Mouse (Mus musculus): ENCODE data around the gene Lix1l. TPM values are rescaled to one million over a fixed set of nuclear protein-coding genes. Genes with fewer than 3 reads are reported as not detected.

Lix1l gene
- polyA plus RNA-seq, 1 experiment, result 30.2 TPM

GRCm38 (mm10) chr3:96632058-96632457 lies 31.1 kb downstream of the Lix1l start:
- no peak for TF ChIP-seq MYOG (IDR thresholded peaks at IDR 0.05; ENCODE audit: control insufficient read depth in 1 of 3, insufficient read depth in 1 of 3, insufficient read length in 2 of 3, low read depth in 2 of 3)
- no peak for TF ChIP-seq POLR2AphosphoS2 (IDR thresholded peaks at IDR 0.05; ENCODE audit: insufficient read length, low read depth)
- no peak for TF ChIP-seq SRF (IDR thresholded peaks at IDR 0.05; ENCODE audit: control insufficient read depth, insufficient read length, low read depth)
- no peak for TF ChIP-seq REST (IDR thresholded peaks at IDR 0.05; ENCODE audit: insufficient read depth, insufficient read length)
- TF ChIP-seq TCF12 (IDR thresholded peaks at IDR 0.05; ENCODE audit: insufficient read depth, poor library complexity, severe bottlenecking), result no peak
- no peak for TF ChIP-seq POLR2A (IDR thresholded peaks at IDR 0.05; ENCODE audit: insufficient read length, low read depth)
- no peak for TF ChIP-seq MYOD1 (IDR thresholded peaks at IDR 0.05; ENCODE audit: control insufficient read depth in 1 of 3, insufficient read length in 2 of 3, low read depth in 2 of 3)
- TF ChIP-seq CEBPB (IDR thresholded peaks at IDR 0.05; ENCODE audit: insufficient read depth, poor library complexity, severe bottlenecking), result no peak
- TF ChIP-seq TCF3 (IDR thresholded peaks at IDR 0.05; ENCODE audit: insufficient read length, low read depth), result no peak
- no peak for TF ChIP-seq E2F4 (IDR thresholded peaks at IDR 0.05; ENCODE audit: insufficient read depth)
- TF ChIP-seq USF1 (IDR thresholded peaks at IDR 0.05; ENCODE audit: low read depth), result no peak
- TF ChIP-seq MAX (IDR thresholded peaks at IDR 0.05; ENCODE audit: low read depth), result no peak
- Histone ChIP-seq H3K27me3 (ENCODE audit: control insufficient read depth, insufficient read depth, insufficient read length) (no peaks in the 10 kb centered on the region), H3K4me3 (no peak overlapping the region), H3ac (ENCODE audit: control insufficient read depth, insufficient read length) (no peak overlapping the region), H3K79me2 (ENCODE audit: control insufficient read depth, insufficient read depth) (peaks cover 18% of the 10 kb centered on the region), H3K4me2 (ENCODE audit: low read depth) (no peak overlapping the region), H3K36me3 (ENCODE audit: control insufficient read depth, insufficient read depth) (peaks cover 10% of the 10 kb centered on the region)

DNA sequence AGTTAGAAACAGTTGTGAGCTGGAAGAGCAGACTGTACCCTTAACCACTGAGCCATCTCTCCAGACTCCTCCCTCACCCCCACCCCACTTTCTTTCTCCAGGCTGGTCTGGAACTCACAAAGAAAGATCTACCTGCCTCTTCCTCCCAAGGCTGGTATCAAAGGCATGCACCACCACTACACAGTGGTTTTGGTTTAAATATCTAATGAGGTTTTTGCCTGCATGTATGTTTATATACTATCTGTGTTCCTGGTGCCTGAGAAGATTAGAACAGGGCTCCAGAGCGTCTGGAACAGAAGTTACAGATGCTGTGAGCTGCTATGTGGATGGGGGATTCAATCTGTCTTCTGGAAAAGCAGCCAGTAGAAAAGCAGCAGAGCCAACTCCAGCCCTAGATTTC lies 33.1 kb downstream of the Lix1l start:
- H3K27me3 ChIP-seq (ENCODE audit: control insufficient read depth, insufficient read depth, insufficient read length), result no peaks in the 10 kb centered on the region
- H3K79me2 ChIP-seq (ENCODE audit: control insufficient read depth, insufficient read depth), result peaks cover 18% of the 10 kb centered on the region
- no peak overlapping the region for H3ac ChIP-seq (ENCODE audit: control insufficient read depth, insufficient read length)
- H3K4me2 ChIP-seq (ENCODE audit: low read depth), result no peak overlapping the region
- TF ChIP-seq TCF12 (IDR thresholded peaks at IDR 0.05; ENCODE audit: insufficient read depth, poor library complexity, severe bottlenecking) (no peak), E2F4 (IDR thresholded peaks at IDR 0.05; ENCODE audit: insufficient read depth) (no peak), MYOD1 (IDR thresholded peaks at IDR 0.05; ENCODE audit: control insufficient read depth in 1 of 3, insufficient read length in 2 of 3, low read depth in 2 of 3) (no peak), CEBPB (IDR thresholded peaks at IDR 0.05; ENCODE audit: insufficient read depth, poor library complexity, severe bottlenecking) (no peak), MYOG (IDR thresholded peaks at IDR 0.05; ENCODE audit: control insufficient read depth in 1 of 3, insufficient read depth in 1 of 3, insufficient read length in 2 of 3, low read depth in 2 of 3) (no peak), REST (IDR thresholded peaks at IDR 0.05; ENCODE audit: insufficient read depth, insufficient read length) (no peak)
- H3K36me3 ChIP-seq (ENCODE audit: control insufficient read depth, insufficient read depth), result peaks cover 10% of the 10 kb centered on the region
- H3K4me3 ChIP-seq, result no peak overlapping the region

- H3K27me3 ChIP-seq (ENCODE audit: control insufficient read depth, insufficient read depth, insufficient read length), result no peaks in the 10 kb centered on the region
- H3K36me3 ChIP-seq (ENCODE audit: control insufficient read depth, insufficient read depth), result peaks cover 10% of the 10 kb centered on the region
- peaks cover 15% of the 10 kb centered on the region for H3K79me2 ChIP-seq (ENCODE audit: control insufficient read depth, insufficient read depth)
- H3K4me3 ChIP-seq, result peak within 1 kb of the TSS; percentile 62
- TF ChIP-seq MAX (IDR thresholded peaks at IDR 0.05; ENCODE audit: low read depth) (no peak), POLR2A (IDR thresholded peaks at IDR 0.05; ENCODE audit: insufficient read length, low read depth) (peak; percentile 73), SRF (IDR thresholded peaks at IDR 0.05; ENCODE audit: control insufficient read depth, insufficient read length, low read depth) (no peak), MYOG (IDR thresholded peaks at IDR 0.05; ENCODE audit: control insufficient read depth in 1 of 3, insufficient read depth in 1 of 3, insufficient read length in 2 of 3, low read depth in 2 of 3) (peak in 1 of 3 experiments; percentile 14), TCF12 (IDR thresholded peaks at IDR 0.05; ENCODE audit: insufficient read depth, poor library complexity, severe bottlenecking) (no peak), E2F4 (IDR thresholded peaks at IDR 0.05; ENCODE audit: insufficient read depth) (no peak), USF1 (IDR thresholded peaks at IDR 0.05; ENCODE audit: low read depth) (no peak), CEBPB (IDR thresholded peaks at IDR 0.05; ENCODE audit: insufficient read depth, poor library complexity, severe bottlenecking) (no peak), MYOD1 (IDR thresholded peaks at IDR 0.05; ENCODE audit: control insufficient read depth in 1 of 3, insufficient read length in 2 of 3, low read depth in 2 of 3) (no peak), TCF3 (IDR thresholded peaks at IDR 0.05; ENCODE audit: insufficient read length, low read depth) (no peak), REST (IDR thresholded peaks at IDR 0.05; ENCODE audit: insufficient read depth, insufficient read length) (no peak), POLR2AphosphoS2 (IDR thresholded peaks at IDR 0.05; ENCODE audit: insufficient read length, low read depth) (peak; percentile 17)
- peak within 1 kb of the TSS; percentile 79 for H3K4me2 ChIP-seq (ENCODE audit: low read depth)
- peak within 1 kb of the TSS; percentile 41 for H3ac ChIP-seq (ENCODE audit: control insufficient read depth, insufficient read length)
Measured at GRCm38 (mm10) chr3:96634928-96635879, 34.3 kb downstream of the Lix1l start, which contains the start of the genes Pex11b and Gm42957. Gene Pex11b (plus strand): TSS chr3:96635376. Gene Gm42957 (plus strand): TSS chr3:96635474.

GRCm38 (mm10) chr3:96635906-96636305 lies 35.0 kb downstream of the Lix1l start:
- H3K36me3 ChIP-seq (ENCODE audit: control insufficient read depth, insufficient read depth), result peaks cover 10% of the 10 kb centered on the region

More at GRCm38 (mm10) chr3:96635906-96636305, 35.0 kb downstream of the Lix1l start:
- Histone ChIP-seq H3K79me2 (ENCODE audit: control insufficient read depth, insufficient read depth) (peaks cover 8% of the 10 kb centered on the region), H3K27me3 (ENCODE audit: control insufficient read depth, insufficient read depth, insufficient read length) (no peaks in the 10 kb centered on the region), H3K4me2 (ENCODE audit: low read depth) (peak overlapping the region; percentile 79), H3K4me3 (peak overlapping the region; percentile 62), H3ac (ENCODE audit: control insufficient read depth, insufficient read length) (peak overlapping the region; percentile 41)
- TF ChIP-seq POLR2AphosphoS2 (IDR thresholded peaks at IDR 0.05; ENCODE audit: insufficient read length, low read depth), result no peak
- TF ChIP-seq E2F4 (IDR thresholded peaks at IDR 0.05; ENCODE audit: insufficient read depth), result no peak
- no peak for TF ChIP-seq MYOD1 (IDR thresholded peaks at IDR 0.05; ENCODE audit: control insufficient read depth in 1 of 3, insufficient read length in 2 of 3, low read depth in 2 of 3)
- TF ChIP-seq CEBPB (IDR thresholded peaks at IDR 0.05; ENCODE audit: insufficient read depth, poor library complexity, severe bottlenecking), result no peak
- TF ChIP-seq USF1 (IDR thresholded peaks at IDR 0.05; ENCODE audit: low read depth), result no peak
- no peak for TF ChIP-seq POLR2A (IDR thresholded peaks at IDR 0.05; ENCODE audit: insufficient read length, low read depth)
- TF ChIP-seq TCF12 (IDR thresholded peaks at IDR 0.05; ENCODE audit: insufficient read depth, poor library complexity, severe bottlenecking), result no peak
- TF ChIP-seq TCF3 (IDR thresholded peaks at IDR 0.05; ENCODE audit: insufficient read length, low read depth), result no peak
- TF ChIP-seq REST (IDR thresholded peaks at IDR 0.05; ENCODE audit: insufficient read depth, insufficient read length), result no peak
- TF ChIP-seq MAX (IDR thresholded peaks at IDR 0.05; ENCODE audit: low read depth), result no peak
- TF ChIP-seq SRF (IDR thresholded peaks at IDR 0.05; ENCODE audit: control insufficient read depth, insufficient read length, low read depth), result no peak
- no peak for TF ChIP-seq MYOG (IDR thresholded peaks at IDR 0.05; ENCODE audit: control insufficient read depth in 1 of 3, insufficient read depth in 1 of 3, insufficient read length in 2 of 3, low read depth in 2 of 3)

Measured in myocyte (in vitro differentiated cells).